Mouse (Mus musculus): ENCODE data around the gene Rpain. TPM values are rescaled to one million over a fixed set of nuclear protein-coding genes. Genes with fewer than 3 reads are reported as not detected.

Rpain gene
- 24.9 and 30.9 TPM in 2 replicates for total RNA-seq (2021)
- long read RNA-seq, experiment 1, transcript Rpain-201 (7 exons, 1,100 nt), result major isoform, 21 of 29 reads
- long read RNA-seq, experiment 1, partial matches to known transcripts, result 0 of 29 reads
- long read RNA-seq, experiment 1, other reads (novel, unspliced or antisense), result 7 of 29 reads
- long read RNA-seq, experiment 2, transcript Rpain-201 (7 exons, 1,100 nt), result major isoform, 21 of 39 reads
- long read RNA-seq, experiment 2, partial matches to known transcripts, result 0 of 39 reads
- long read RNA-seq, experiment 2, other reads (novel, unspliced or antisense), result 13 of 39 reads

GRCm38 (mm10) chr11:70969821-70970559 lies at the start of gene Rpain, which contains the start of gene Nup88:
Gene Rpain (plus strand): TSS chr11:70970213.
Gene Nup88 (minus strand): TSS chr11:70969973.
- DNase-seq, result peak; percentile 94

DNA sequence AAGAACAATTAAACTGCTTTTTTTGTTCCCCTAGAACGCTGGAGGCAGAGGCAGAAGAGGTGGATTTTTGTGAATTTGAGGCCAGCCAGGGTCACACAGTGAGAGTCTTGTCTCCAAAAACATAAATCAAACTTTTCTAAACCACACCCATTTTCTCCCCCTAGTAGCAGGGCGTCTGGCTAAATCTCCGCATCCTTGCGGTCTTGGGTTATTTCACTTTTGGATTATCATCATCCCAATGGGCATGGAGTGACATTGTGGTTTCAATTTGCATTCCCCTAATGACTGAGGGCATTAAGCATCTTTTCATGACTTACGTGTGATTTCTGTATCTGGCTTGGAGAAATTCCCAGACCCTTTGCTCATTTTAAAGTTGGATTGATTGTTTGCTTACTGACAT lies 38.6 kb upstream of the Rpain start:
- no peak for DNase-seq

DNA sequence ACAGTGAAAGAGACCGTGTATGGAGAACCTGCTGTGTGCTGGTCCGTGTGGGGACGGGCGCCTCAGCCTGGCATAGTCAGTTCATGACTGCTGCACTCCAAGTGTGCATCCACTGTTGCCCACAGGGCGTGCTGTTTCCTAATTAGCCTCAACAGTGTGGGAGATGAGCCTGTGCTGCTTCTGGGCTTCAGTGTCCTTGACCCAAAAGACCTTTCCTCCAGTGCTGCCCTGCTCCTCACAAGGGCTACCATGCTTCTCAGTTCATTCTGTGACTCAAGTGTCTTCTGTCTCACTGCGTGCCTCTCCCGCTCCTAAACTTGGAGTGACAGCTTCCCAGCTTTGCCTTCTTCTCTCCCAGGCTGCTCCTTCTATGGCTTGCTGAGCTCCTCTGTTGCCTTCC lies 34.7 kb upstream of the Rpain start:
- peak; percentile 57 for DNase-seq

DNA sequence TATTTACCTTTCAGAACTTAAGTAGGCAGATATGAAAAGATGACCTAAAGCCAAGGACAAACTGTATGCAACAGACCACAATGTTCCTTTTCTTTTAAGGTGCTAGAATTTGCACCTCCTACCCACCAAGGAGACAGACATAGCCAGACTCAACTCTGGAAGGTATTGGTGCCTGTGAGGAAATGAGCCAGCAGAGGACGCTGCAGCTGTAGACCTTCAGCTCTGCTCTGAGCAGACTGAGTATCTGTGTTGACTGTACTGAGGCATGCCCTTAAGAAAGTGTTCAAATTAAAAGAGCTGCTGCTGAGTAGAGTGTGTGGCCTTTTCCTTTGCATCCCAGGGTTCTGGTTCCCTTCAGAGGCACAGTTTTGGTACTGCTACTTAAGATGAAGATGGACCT lies 27.4 kb upstream of the Rpain start:
- no peak for DNase-seq

- no peak for DNase-seq
These were observed 26.4 kb upstream of the Rpain start for GRCm38 (mm10) chr11:70943651-70944050.

DNA sequence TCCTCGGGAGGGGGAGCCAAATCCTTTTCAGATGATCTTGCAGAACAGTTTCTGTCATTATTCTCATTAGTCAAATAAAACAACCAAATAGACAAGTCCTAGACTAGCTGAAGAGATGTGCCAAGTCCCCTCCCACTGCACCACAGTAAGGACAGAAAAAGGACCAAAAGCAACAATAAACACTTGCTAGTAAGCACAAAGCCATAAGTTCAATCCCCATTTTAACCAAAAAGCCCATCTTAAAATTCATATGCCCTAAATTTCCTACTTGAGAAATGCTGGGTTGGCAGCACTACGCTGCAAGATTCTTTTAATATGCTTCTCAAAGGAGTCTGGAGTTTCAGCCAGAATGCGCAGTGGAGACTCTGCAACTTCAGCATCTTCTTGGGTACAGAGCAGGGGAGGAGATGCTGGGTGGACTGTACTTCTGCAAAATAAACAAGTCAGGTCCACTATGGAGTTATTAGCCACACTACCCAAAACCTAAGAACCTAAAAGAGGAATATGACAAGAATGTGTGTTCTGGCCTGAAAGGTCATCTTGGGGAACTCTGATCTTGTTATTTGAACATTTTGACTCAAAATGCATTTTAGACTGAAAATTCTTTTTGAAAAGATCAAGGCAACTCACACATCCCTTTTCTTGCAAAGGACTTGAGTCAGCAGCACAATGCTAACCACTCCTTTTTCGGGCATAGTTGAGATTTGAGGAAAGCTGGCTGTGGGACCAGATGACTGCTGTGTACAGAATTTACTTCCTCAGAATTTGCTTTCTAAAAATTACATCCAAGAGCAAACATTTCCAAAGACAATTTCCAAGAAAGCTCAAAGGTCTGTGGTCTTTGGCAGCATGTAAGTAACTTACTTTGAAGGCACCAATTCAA lies 24.8 kb upstream of the Rpain start:
- no peak for DNase-seq

DNA sequence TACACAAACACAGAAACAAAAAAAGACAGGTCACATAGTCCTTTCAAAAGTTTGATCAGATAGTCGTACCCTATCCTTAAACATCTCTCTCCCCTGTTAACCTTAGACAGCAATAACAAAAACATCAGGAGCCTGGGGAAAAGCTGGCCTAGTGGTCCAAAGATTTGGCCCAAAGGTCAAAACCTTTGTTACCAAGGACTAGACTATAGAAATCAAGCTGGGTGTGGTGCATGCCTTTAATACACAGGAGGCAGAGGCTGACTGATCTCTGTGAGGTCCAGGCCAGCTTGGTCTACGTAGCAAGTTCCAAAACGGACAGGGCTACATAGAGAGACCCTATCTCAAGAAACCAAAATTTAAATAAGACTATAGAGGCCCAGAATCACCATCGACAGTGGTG lies 15.3 kb upstream of the Rpain start:
- DNase-seq, result no peak

DNA sequence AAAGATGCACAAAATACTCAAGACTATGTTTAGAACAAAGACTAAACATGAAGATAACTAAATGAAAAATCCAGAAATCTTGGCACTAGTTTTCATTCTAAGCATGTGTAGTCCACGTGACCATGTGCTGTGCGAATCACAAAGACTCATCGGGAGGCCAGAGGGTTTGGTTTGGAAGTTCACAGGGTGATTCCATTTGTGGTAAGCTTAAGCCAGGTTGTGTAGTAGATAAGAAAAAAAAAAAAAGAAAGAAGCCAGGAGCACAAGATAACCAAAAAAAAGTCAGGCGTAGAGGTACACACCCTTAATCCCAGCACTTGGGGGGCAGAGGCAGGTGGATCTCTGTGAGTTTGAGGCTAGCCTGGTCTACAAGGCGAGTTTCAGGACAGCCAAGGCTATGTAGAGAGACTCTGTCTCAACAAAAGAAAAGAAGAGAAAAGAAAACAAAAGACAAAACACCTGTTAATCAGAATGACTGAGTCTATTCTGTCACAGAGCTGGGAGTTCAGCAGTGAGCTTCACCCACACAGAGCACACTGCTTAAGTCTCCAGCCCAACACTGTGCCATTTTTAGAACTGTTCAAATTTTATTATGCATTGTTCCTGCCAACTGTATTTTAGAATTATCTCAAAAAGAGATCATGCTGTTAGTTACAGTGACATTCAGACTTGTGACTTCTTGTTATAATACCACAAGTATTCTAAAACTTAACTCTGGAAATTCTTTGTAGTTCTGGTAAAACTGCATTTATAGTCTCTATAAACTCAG lies 9.0 kb upstream of the Rpain start:
- no peak for DNase-seq

DNA sequence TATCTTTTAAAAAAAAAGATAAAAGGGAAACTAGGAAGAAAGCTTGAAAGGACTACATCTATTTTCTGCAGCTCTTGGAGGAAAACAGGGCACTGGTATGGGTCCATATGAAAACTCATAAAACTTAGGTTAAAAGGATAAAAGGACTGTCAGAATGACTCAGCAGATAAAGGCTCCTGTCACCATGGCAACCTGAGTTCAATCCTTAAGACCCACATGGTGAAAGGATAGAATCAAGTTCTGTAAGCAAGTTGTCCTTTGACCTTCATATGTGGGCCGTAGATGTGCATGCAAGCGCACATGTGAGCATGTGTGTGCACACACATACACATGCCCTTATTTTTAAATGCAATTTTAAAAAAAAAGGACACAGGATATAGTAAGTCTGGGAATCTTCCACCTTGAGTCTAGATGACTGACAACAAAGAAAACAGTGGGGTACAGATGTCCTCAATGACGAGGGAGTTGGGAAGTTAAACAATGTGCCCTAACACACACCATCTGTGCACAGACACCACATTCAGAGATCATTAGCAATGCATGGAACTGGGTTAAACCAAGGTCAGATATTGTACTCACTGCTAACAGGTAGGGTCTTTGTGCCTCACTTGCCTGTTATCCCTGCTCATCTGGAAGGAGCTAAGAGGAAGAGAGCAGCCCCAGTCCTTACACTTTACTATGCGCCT lies 5.6 kb upstream of the Rpain start:
- no peak for DNase-seq

DNA sequence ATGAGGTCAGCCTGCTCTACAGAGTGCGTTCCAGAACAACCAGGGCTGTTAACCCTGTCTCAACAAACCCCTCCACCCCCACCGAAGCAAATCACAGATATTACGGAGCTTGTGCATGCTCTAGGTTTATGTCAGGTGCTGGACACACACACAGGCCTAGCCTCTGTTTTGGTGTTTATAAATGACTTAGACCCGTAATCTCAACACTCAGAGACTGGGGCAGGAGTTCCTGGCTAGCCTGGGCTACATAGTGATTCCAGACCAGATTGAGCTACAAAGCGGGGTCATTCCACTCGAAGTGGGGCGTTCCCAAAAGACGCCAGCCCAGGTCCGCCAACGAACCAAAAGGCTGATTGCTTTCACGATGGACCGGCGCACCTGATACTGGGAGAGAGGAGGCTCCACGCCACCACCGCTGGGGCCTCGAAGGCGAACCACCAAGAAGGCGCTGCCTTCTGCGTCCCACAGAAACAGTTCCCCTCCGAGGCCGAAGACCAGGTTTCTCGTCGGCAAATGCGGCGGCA lies 680 bp upstream of the Rpain start:
- DNase-seq, result peak; percentile 61

- DNase-seq, result no peak
These were observed 837 bp downstream of the Rpain start for GRCm38 (mm10) chr11:70970560-70971540.

GRCm38 (mm10) chr11:70972586-70972985 lies 2.6 kb downstream of the Rpain start:
- no peak for DNase-seq

GRCm38 (mm10) chr11:70973947-70974346 lies 3.9 kb downstream of the Rpain start:
- DNase-seq, result no peak

GRCm38 (mm10) chr11:70975193-70975592 lies 5.2 kb downstream of the Rpain start:
- DNase-seq, result no peak

GRCm38 (mm10) chr11:70977293-70977692 lies 7.3 kb downstream of the Rpain start:
- no peak for DNase-seq

GRCm38 (mm10) chr11:70980232-70980631 lies 10.2 kb downstream of the Rpain start:
- DNase-seq, result no peak

GRCm38 (mm10) chr11:70980751-70981510 lies 10.9 kb downstream of the Rpain start:
- DNase-seq, result no peak

DNA sequence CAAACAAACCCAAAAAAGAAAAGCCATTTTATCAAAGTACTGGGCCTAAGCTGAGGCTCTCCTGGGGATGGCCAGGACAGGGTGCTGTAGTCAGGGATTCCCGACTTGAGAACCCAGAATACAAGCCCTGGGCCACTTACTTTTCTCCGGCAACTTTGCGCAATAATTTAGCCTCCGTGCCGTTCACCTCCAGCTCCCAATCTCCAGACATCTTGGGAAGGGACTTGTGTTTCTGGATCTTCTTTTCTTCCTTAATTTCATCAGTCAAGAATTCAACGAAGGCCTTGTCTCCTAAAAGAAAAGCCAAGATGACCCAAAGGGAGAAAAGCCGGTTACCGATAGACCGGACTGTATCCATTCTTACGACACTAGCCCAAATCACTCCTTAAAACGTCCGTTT lies 12.0 kb downstream of the Rpain start:
- no peak for DNase-seq

Measured in adrenal gland, postnatal 14 days (tissue).